Mouse (Mus musculus) ovary, postnatal 36 days (tissue): ENCODE data around the gene Tmem171.

ENCODE experiments used
- DNase-seq: peaks from one replicate; pipeline ENCODE4 v3.0.0; 2022; ENCODE audit warnings: low spot score, mixed read lengths

The Tmem171 gene

GRCm38 (mm10) chr13:98638507-98639166 lies 56.0 kb downstream of the Tmem171 start:
- no peak for DNase-seq

GRCm38 (mm10) chr13:98637145-98637544 lies 57.5 kb downstream of the Tmem171 start, which contains the start of gene Tmem174:
Gene Tmem174 (minus strand): TSS chr13:98637410.
- no peak for DNase-seq

- DNase-seq, result no peak
These were observed 58.1 kb downstream of the Tmem171 start for GRCm38 (mm10) chr13:98636571-98636970.
